Mouse (Mus musculus) right cerebral cortex, postnatal 10 days (tissue): ENCODE data around the gene Gpr37l1.
"Not testable (repeated sequence)": the region's sequence is repeated elsewhere in the genome, so short reads cannot be mapped to it uniquely, and the experiment has no call there.

Experiments
- DNase-seq, 2 experiments: peaks; one replicate each; pipeline ENCODE4 v3.0.0; 2021; ENCODE audit warnings: low spot score in 2 of 2

Gpr37l1 gene

GRCm38 (mm10) chr1:135124573-135125363 lies 42.7 kb downstream of the Gpr37l1 start:
- DNase-seq = no peak

DNA sequence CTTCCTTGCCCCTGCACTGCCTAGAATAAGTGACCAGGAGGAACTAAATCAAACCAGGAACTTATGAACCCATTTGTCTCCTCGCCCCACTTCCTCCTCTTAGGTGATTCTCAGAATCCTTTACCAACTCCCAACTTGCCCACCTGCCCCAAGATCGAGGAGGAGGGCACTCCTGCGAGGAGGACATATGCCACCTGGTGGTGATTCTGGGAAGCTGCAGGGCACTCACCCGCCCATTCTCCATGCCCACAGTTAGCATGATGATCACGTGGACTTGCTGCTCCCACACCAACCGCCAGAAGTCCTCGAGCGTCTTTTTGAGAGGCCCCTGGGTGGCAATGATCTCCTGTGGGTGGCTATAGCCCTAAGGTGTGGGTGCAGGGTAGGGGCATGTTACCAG lies 54.8 kb downstream of the Gpr37l1 start:
- DNase-seq = no peak

DNA sequence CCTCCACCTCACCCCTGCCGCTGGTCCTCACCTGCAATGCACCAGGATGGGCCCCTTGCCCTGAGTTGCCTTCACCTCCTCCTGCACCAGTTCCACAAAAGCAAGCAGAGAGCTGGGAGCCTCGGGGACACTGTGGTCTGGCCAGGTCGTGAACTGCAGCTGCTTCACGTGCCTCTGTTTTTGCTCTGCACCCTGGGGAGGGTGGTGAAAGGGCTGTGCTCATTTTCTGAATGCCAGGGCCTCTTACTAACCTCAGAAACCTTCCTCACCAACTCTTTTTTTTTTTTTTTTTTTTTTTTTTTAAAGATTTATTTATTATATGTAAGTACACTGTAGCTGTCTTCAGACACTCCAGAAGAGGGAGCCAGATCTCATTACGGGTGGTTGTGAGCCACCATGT lies 56.2 kb downstream of the Gpr37l1 start:
- DNase-seq = not testable (repeated sequence)
